Mouse (Mus musculus) layer of hippocampus, postnatal 36 days (tissue): ENCODE results near the gene Gm853. TPM values are rescaled to one million over a fixed set of nuclear protein-coding genes. Genes with fewer than 3 reads are reported as not detected.
A peak's percentile ranks its signal among the peaks of the same experiment; 100 is the strongest.

ENCODE experiments used
- DNase-seq, 2 experiments: peaks; one replicate each; pipeline ENCODE4 v3.0.0; 2022
- total RNA-seq, 2 experiments: library from RNA; stranded (reverse); gene quantifications; 2 replicates each; pipeline ENCODE4 v1.2.3; 2021

The Gm853 gene
- total RNA-seq, 2 experiments from 2014 or later = not detected

DNA sequence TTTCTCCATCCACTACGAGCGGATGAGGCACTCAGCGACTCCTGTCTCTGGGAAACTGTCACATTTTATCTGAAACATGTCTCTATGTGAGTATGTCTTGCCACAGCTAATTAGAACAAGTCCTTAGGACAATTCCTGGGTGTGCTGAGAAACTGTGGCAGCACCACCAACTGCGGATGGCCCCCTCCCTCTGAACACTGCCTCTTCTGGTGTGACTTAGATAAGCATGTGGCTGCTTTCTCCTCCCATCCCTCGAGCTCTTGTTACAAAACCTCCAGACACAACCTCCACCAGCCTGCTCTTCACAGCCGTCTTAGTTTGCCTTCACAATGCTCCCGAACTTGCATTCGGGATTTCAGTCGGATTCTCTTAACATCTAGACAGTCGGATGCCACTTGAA is 8.3 kb downstream of the Gm853 start:
- DNase-seq = no peak

GRCm38 (mm10) chr4:130213197-130213596 is 9.0 kb downstream of the Gm853 start:
- DNase-seq = no peak

DNA sequence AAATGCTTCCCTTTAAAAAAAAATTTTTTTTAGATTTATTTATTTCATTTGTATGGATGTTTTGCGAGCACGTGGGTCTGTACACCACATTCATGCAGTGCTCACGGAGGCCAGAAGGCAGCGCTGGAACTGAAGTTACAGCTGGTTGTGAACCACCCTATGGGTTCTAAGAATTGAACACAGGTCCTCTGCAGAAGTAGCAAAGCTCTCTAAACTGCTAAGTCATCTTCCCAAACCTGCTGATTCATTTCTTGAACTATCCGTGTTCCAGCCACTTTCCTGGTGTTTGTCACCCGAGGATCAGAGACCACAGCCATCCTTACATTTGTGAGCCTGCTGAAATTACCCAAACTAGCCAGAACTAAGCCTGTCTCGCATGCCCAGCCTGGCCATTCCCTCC is 9.8 kb downstream of the Gm853 start:
- DNase-seq = no peak

- no peak for DNase-seq
Measured at GRCm38 (mm10) chr4:130211870-130212269, 10.3 kb downstream of the Gm853 start.

- DNase-seq = peak; percentile 87
Measured at GRCm38 (mm10) chr4:130198694-130199670, 23.2 kb downstream of the Gm853 start.

DNA sequence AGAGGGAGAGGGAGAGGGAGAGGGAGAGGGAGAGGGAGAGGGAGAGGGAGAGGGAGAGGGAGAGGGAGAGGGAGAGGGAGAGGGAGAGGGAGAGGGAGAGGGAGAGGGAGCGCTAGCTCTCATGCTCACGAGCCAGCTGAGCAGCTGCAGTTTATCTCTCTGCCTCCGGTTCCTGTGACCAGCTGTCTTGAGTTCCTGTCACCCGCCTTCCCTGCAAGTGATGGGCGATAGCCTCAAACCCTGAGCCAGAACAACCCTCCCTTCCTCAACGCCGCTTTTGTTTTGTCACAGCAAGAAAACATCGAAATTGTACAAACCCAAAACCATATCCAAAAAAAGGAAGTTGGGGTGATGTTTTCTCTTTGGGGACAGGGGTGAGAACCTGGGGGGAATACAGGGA is 25.7 kb downstream of the Gm853 start:
- no peak for DNase-seq

- DNase-seq = no peak
Measured at GRCm38 (mm10) chr4:130195924-130196323, 26.3 kb downstream of the Gm853 start.

DNA sequence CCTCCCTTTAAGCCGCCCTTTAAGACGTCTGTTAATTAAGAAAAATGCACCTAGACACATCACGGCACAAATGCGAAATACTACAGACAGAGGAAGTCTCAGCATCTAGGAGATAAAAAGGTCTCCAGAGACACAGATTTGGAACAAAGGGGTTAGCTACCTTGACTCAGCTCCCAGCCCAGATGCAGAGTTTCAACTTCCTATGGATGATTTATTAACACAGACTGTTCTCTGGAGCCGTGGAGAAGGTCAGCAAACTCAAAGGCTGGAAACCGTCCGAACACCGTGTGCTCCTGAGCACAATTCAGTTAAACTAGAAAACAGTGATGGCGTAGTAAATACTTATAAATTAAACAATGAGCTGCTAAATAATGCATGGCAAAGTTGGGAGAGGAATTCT is 29.9 kb downstream of the Gm853 start:
- no peak for DNase-seq

- DNase-seq = no peak
Measured at GRCm38 (mm10) chr4:130189606-130190005, 32.6 kb downstream of the Gm853 start.

GRCm38 (mm10) chr4:130188806-130189297 is 33.3 kb downstream of the Gm853 start:
- peak; percentile 81 for DNase-seq

DNA sequence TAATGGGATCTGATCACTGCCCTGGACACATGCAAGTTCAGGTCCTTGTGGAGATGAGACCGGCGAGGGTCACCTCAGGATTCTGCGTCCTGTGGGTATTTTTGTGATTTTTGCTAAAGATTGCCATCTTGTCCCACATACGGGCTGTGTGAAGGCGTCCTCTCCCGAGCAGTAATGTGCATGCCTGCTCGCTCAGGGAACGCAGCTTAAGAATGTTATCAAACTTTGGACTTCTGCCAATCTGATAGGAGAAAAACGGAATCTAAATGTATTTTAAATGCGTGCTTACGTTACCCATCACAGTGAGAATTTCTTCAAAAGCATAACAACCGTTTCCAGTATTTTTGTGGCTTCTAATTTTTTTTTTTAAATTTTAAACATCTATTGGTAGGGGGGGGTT is 35.3 kb downstream of the Gm853 start:
- no peak for DNase-seq

GRCm38 (mm10) chr4:130186450-130186849 is 35.8 kb downstream of the Gm853 start:
- no peak for DNase-seq

- no peak for DNase-seq
Measured at GRCm38 (mm10) chr4:130183879-130184278, 38.3 kb downstream of the Gm853 start.

DNA sequence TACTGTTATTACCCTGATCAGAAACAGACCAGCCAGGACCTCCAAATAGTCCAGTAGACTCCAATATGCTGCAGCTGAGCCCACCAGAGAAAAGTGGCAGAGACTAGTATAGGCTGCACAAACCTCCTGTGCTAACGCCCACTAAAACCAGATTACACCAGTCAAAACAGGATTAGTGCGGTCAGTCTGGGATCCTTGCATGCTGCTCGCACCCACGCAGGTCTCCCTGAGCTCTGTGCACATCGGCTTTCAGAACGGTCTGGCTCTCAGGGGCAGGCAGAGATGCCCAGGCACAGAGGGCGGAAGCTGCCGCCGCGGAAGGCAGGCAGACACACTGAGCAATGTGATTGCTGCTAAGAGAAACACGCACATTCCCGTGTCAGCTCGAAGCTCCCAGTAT is 39.2 kb downstream of the Gm853 start:
- no peak for DNase-seq

GRCm38 (mm10) chr4:130181886-130182285 is 40.3 kb downstream of the Gm853 start:
- DNase-seq = no peak

GRCm38 (mm10) chr4:130180909-130181602 is 41.1 kb downstream of the Gm853 start:
- DNase-seq = no peak

GRCm38 (mm10) chr4:130179876-130180275 is 42.3 kb downstream of the Gm853 start:
- no peak for DNase-seq

DNA sequence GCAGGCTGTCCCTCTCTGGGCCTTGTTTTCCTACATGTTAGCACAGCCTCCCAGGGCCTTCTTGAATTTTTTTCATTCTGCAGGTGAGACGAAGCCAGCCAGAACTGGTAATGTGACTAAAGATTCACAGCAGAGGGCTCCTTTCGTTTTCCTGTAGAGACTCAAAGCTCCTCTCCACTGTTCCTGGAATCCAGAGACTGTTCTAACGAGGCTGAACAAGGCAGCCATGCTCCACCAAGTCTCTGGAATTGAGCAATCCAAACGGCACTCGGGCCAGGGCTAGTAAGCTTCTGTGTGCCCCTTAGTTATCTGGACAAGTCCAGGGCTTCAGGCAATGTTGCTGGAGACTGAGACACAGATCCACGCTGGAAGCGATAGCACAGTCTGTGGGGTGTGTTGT is 44.7 kb downstream of the Gm853 start:
- DNase-seq = no peak

GRCm38 (mm10) chr4:130177087-130177486 is 45.1 kb downstream of the Gm853 start:
- no peak for DNase-seq

DNA sequence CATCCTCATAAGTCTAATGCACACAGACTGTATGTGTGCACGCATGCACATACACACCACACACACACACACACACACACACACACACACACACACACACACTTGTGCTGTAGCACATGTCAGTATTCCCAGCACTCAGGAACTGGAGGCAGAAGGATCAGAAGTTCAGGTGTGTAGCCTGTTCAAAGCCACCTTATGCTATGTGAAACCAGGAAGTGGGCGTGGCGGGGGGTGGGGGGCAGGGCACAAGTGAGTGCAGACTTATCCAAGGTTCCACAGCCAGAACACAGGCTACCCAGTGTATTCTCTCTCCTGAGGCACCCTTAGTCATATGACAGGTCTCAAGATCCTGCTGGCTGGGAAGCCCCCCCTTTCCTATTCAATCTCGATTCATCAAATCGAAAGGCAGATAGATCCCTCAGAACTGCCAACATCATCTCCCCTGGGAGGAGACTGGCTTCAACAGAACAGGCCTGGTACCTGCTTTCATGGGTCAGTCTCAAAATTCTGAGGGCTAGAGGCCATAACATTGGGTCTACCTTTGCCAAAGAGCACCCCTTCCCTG is 46.0 kb downstream of the Gm853 start:
- no peak for DNase-seq

GRCm38 (mm10) chr4:130175072-130175711 is 47.0 kb downstream of the Gm853 start, which contains the start of gene Tinagl1:
Gene Tinagl1, minus strand, starts transcription at chr4:130175122.
- DNase-seq = no peak

DNA sequence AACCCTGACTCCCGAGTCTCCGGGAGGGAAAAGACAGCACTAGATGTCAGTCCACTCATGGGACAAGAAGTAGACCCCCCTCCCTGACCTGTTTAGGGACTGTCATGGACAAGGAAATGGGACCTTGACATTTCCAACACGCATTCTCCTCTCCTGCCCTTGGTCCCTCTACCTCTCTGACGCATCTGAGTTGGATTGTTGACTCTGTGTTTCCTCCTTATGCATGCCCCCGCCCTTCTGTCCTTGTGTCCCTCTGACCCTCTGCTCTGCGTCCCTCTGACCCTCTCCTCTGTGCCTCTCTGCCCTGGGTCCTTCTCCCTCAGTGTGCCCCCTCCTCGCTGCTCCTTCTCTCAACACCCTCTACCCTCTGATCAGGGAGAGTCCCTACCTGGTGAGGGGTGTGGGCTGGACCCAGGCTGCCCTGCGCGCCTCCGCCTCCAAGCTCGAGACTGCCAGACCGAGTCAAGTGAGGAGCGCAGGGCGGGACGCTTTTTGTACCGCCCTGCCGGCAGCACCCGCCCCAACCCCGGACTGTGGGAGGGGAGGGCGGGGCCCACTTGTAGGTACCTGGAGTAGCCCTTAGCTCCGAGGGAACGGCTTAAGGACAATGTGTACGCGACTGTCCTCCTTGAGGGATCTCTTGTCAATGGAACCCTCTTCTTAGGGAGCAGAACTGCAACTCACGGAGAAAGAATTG is 47.7 kb downstream of the Gm853 start:
- no peak for DNase-seq
